ENCODE assay signal across 8 mouse cellular contexts in the genomic region with DNA sequence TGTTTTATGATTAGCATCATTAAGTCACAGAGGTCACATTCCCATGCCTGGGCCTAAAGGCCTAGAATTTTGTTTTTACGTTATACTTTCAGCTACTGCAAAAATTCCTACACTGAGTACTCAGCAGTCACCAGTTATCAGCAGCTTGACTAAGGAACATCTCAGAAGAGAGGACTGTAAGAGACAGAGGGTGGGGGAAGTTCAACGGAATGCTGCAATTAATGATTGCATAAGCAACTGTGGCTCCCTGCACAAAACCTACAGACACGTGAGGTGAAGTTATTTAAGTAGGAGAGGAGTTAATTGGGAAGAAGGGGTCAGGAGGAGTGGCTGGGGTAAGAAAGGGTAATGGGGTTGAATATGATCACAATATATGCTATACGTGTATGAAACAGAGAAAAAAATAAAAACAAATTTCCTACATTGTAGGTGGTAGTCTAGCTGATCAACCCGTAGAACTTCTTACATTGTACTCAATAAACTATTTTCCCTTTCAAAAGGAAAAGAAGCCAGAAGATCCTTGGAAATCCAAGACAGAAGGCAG. TPM values are rescaled to one million over a fixed set of nuclear protein-coding genes. Genes with fewer than 3 reads are reported as not detected.
DNase-seq lines count a peak whose midpoint lies in the region; ATAC-seq and TF ChIP-seq lines count a peak whose summit lies in the region.

No protein-coding gene starts in this region.

- H3K4me2 ChIP-seq in heart, embryonic 15.5 days, result peak overlapping the region; percentile 76
- H3K4me2 ChIP-seq in intestine, embryonic 14.5 days (ENCODE audit: low read length), result peak overlapping the region; percentile 58
- H3K4me2 ChIP-seq in midbrain, embryonic 15.5 days, result peak overlapping the region; percentile 58

- peak overlapping the region; percentile 89 for H3K4me3 ChIP-seq in heart, embryonic 15.5 days
- H3K4me3 ChIP-seq in bone marrow macrophage, adult 2 months (ENCODE audit: insufficient read depth, low read length), result peak overlapping the region; percentile 84
- peak overlapping the region; percentile 60 for H3K4me3 ChIP-seq in intestine, embryonic 14.5 days (ENCODE audit: low read depth, low read length)
- peak overlapping the region; percentile 84 for H3K4me3 ChIP-seq in midbrain, embryonic 15.5 days

- ATAC-seq in heart, embryonic 15.5 days (replicated peaks; ENCODE audit: insufficient number of reproducible peaks, insufficient read depth, low FRiP score, low read depth), result no peak
- ATAC-seq in intestine, embryonic 14.5 days (replicated peaks; ENCODE audit: low FRiP score, low TSS enrichment, low read depth), result peak; percentile 36; the same call in 1 of the 2 replicates
- ATAC-seq in midbrain, embryonic 15.5 days (replicated peaks), result peak; percentile 49

- no peak overlapping the region; the same call in 1 of the 2 replicates for H3K9ac ChIP-seq in heart, embryonic 15.5 days
- H3K9ac ChIP-seq in intestine, embryonic 14.5 days (ENCODE audit: low read length), result no peak overlapping the region
- no peak overlapping the region for H3K9ac ChIP-seq in midbrain, embryonic 15.5 days

- TF ChIP-seq CTCF in bone marrow macrophage, adult 2 months (IDR thresholded peaks at IDR 0.05; ENCODE audit: low read depth, low read length), result no peak

- no peaks in the 10 kb centered on the region for H3K36me3 ChIP-seq in heart, embryonic 15.5 days
- no peaks in the 10 kb centered on the region; the same call in 1 of the 2 replicates for H3K36me3 ChIP-seq in intestine, embryonic 14.5 days (ENCODE audit: control insufficient read depth, insufficient read depth, low read length)
- H3K36me3 ChIP-seq in midbrain, embryonic 15.5 days (replicated peaks), result no peaks in the 10 kb centered on the region

- peaks cover 14% of the 10 kb centered on the region for H3K4me1 ChIP-seq in heart, embryonic 15.5 days (replicated peaks)
- peaks cover 15% of the 10 kb centered on the region for H3K4me1 ChIP-seq in bone marrow macrophage, adult 2 months (ENCODE audit: control insufficient read depth, insufficient read depth, low read length)
- H3K4me1 ChIP-seq in intestine, embryonic 14.5 days (replicated peaks; ENCODE audit: control insufficient read depth, insufficient read depth, low read length), result peaks cover 8% of the 10 kb centered on the region; the same call in 1 of the 2 replicates
- peaks cover 25% of the 10 kb centered on the region for H3K4me1 ChIP-seq in midbrain, embryonic 15.5 days

- no peak for DNase-seq in heart, postnatal 10 days
- DNase-seq in intestine, embryonic 14.5 days (ENCODE audit: low spot score), result no peak
- DNase-seq in retina, embryonic 14.5 days (ENCODE audit: low spot score), result no peak
- no peak for DNase-seq in ovary, postnatal 10 days (ENCODE audit: low spot score)
- no peak for DNase-seq in thymus, postnatal 0 days (ENCODE audit: low spot score)

- intact Hi-C loops in heart, postnatal 10 days (cut with DNase I), result loop anchor here (5.0 kb wide), 1 partner anchor 117 kb away; the partner anchor contains the start of gene Kansl1l

- no peaks in the 10 kb centered on the region for H3K9me3 ChIP-seq in heart, embryonic 15.5 days (replicated peaks)
- no peaks in the 10 kb centered on the region for H3K9me3 ChIP-seq in intestine, embryonic 14.5 days (ENCODE audit: control insufficient read depth, low read length)
- H3K9me3 ChIP-seq in midbrain, embryonic 15.5 days, result no peaks in the 10 kb centered on the region

- H3K27ac ChIP-seq in heart, embryonic 15.5 days, result no peak overlapping the region
- peak overlapping the region; percentile 80 for H3K27ac ChIP-seq in bone marrow macrophage, adult 2 months (ENCODE audit: insufficient read depth, low read depth, low read length)
- H3K27ac ChIP-seq in intestine, embryonic 14.5 days (ENCODE audit: low read depth), result no peak overlapping the region
- H3K27ac ChIP-seq in midbrain, embryonic 15.5 days, result peak overlapping the region; percentile 53; the same call in 1 of the 2 replicates

- no peak for TF ChIP-seq POLR2A in bone marrow macrophage, adult 2 months (IDR thresholded peaks at IDR 0.05; ENCODE audit: borderline replicate concordance, low read depth, low read length)

- H3K27me3 ChIP-seq in heart, embryonic 15.5 days, result no peaks in the 10 kb centered on the region
- no peaks in the 10 kb centered on the region for H3K27me3 ChIP-seq in intestine, embryonic 14.5 days (replicated peaks; ENCODE audit: control insufficient read depth, insufficient read depth, low read length)
- no peaks in the 10 kb centered on the region for H3K27me3 ChIP-seq in midbrain, embryonic 15.5 days (replicated peaks)

- WGBS in heart, embryonic 15.5 days, result 43% methylated on average over 5 of the region's 5 CpGs
- WGBS in intestine, embryonic 14.5 days, result 48% methylated on average over 5 of the region's 5 CpGs
- 48% methylated on average over 5 of the region's 5 CpGs for WGBS in midbrain, embryonic 15.5 days

RNA-seq across cellular contexts. Expression of gene Rpe, which starts 0.4 kb away (rescaled TPM):
- polyA plus RNA-seq in heart, embryonic 15.5 days (2015; fragmentation: Nextera tagmentation; extraction: Ambion mirVana), result 25.1 and 29.3 TPM in 2 replicates
- 10 to 100 TPM; 18.1 to 21.0 TPM for total RNA-seq in heart, postnatal 10 days (2021)
- polyA plus RNA-seq in bone marrow macrophage, adult 2 months (2012; ENCODE audit: insufficient read depth, insufficient read length, missing spikeins), result 26.5 and 31.8 TPM in 2 replicates
- polyA plus RNA-seq in intestine, embryonic 14.5 days (2014; fragmentation: Nextera tagmentation; extraction: Ambion mirVana), result 53.3 and 53.4 TPM in 2 replicates
- polyA plus RNA-seq in midbrain, embryonic 15.5 days (2015; fragmentation: Nextera tagmentation; extraction: Ambion mirVana), result 29.9 and 31.2 TPM in 2 replicates
- 59.8 and 62.5 TPM in 2 replicates for polyA plus RNA-seq in thymus, postnatal 0 days (2015; fragmentation: Nextera tagmentation; extraction: Ambion mirVana)

Comparison
In these comparisons a context has a peak if more than half of its experiments do, and no peak if none do; other contexts are left out.
1. H3K27ac ChIP-seq: peak in bone marrow macrophage, adult 2 months (single experiment) and midbrain, embryonic 15.5 days (single experiment); none in heart, embryonic 15.5 days (single experiment) and intestine, embryonic 14.5 days (single experiment).
2. Peak in every context shown above with its lines, with median percentiles within 50 percentile points of each other: H3K4me2 ChIP-seq and H3K4me3 ChIP-seq.